Mouse (Mus musculus) right cerebral cortex, postnatal 14 days (tissue): ENCODE measurements around the gene 3110009E18Rik.
A peak's percentile ranks its signal among the peaks of the same experiment; 100 is the strongest.

Experiments used
- DNase-seq: peaks from one replicate; pipeline ENCODE4 v3.0.0; 2022

Gene 3110009E18Rik

GRCm38 (mm10) chr1:120109741-120110432 lies 11.1 kb upstream of the 3110009E18Rik start:
- DNase-seq: no peak

GRCm38 (mm10) chr1:120111766-120112165 lies 9.2 kb upstream of the 3110009E18Rik start:
- DNase-seq: no peak

DNA sequence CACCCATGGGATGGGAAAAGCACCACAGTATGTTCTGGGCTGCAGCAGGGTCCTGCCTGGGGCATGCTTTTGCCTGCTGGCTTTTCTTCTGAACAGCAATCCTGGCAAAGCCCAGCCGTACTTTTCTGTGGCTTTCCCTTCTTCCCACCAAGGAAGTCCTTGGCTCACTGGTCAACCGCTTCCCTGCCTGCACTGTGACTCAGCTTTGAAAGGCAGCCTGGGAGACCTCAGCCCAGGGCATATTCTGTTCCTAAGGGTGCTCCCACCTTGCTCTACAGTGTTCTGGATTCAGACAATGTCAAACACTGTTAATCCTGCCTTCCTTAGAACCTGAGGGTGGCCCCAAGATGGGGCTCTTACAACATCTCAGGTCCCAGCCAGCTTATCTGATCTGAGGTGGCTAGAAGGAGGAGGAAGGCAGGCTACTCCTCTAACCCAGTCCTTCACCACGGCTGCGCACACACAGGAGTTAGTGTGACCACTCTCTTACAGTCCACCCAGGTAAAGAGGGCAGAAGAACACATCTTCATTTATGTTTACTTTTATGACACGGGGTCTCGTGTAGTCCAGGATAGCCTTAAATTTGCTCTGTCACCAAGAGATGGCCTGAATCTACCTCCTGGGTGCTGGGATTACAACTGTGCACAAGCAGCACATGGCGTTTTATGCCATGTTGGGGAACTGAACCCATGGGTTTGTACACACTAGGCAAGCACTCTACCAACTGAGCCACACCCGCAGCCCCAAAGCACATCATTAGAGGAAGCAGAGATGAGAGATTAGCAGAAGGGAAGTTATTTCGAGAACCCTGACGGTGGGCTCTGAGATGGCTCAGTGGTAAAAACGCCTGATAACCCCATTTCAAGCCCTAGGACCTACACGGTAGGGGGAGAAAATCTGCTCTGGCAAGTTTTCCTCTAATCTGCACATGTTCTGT lies 8.5 kb upstream of the 3110009E18Rik start:
- no peak for DNase-seq

GRCm38 (mm10) chr1:120115671-120116081 lies 5.3 kb upstream of the 3110009E18Rik start:
- peak; percentile 64 for DNase-seq

DNA sequence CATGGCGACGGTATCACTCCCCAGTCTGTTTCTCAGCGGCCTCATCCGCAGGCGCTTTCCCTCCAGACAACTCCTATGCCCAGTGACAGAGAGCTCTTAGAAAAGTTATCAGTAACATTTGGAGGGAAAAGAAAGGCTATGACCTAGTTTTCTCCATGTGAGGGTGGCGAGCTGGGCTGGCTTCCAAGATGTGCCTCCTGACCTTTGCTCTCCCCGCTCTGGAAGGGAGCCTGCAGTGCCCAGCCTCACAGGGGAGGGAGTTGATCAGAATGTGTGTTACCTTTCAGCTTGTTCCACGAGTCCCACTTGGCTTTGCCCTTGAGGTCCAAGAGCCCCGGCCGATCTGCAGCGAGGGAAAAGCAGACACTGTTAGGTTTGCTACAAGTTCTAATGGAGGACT lies 4.9 kb upstream of the 3110009E18Rik start:
- no peak for DNase-seq

- no peak for DNase-seq
Observed at GRCm38 (mm10) chr1:120118854-120119253, 2.1 kb upstream of the 3110009E18Rik start.

GRCm38 (mm10) chr1:120119389-120119788 lies 1.6 kb upstream of the 3110009E18Rik start:
- no peak for DNase-seq

DNA sequence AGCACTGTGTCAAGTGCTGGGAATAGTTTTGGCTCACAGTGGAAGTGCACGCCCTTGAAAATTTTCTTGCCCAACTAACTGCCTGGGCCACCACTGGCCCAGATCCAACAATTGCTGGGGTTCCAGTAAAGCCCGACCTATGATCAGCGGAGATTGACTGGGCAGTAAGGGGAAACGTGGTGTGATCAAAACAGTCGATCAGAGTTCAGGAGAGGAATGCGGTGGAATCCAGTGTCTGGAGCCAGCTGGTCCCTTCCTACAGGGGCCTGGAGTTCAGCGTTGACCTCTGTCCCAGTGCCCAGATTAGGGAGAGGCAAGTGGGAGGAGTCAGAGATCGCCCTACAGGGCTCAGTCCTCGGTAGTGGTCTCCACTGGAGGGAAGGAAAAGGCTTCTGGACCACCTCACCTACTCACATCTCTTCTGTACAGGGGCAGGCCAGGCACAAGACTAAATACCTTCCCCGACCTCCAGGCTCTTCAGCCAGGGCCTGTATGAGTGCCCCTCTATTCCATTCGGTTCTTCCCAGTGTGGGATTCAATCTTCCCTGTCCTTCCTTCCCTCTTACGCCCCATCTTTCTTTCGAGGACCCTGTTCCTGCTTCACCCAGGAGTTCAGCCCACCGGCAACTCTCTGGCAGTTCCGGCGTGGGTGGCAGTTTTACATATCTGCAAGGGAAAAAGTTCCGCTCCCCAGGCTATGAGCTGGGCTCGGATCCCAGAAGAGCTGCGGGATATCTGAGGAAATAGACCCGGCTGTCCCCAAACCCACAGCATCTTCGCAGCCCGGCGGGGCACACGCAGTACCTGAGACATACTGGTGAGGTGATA lies 632 bp upstream of the 3110009E18Rik start:
- DNase-seq: no peak

DNA sequence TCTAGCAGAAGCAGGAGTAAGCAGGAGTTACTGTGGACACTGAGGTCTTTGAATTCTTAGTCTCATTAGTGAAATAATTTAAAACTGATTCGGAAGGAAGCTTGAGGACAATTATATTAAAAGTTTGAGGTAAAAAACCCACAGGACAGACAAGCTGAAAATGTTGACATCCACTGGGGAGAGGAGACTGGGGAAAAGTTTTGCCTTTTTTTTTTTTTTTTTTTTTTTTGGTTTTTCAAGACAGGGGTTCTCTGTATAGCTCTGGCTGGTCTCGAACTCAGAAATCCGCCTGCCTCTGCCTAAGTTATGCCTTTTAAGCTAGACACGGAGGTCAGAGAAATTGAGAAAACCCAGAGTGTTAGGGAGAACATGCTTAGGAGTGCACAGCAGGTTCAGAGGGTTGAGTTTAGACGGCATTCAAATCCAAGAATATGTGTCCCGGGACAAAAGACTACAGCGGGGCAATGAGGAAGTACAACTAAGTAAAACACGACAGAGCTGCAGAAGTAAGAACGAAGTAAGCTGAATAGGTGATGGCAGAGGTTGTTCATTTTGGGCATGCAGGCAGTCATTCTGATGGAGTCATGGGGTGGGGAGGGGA lies 1.0 kb downstream of the 3110009E18Rik start:
- no peak for DNase-seq

GRCm38 (mm10) chr1:120122634-120123383 lies 1.8 kb downstream of the 3110009E18Rik start:
- no peak for DNase-seq

- DNase-seq: no peak
Observed at GRCm38 (mm10) chr1:120124839-120125238, 3.9 kb downstream of the 3110009E18Rik start.

- no peak for DNase-seq
Observed at GRCm38 (mm10) chr1:120125471-120125870, 4.5 kb downstream of the 3110009E18Rik start.

DNA sequence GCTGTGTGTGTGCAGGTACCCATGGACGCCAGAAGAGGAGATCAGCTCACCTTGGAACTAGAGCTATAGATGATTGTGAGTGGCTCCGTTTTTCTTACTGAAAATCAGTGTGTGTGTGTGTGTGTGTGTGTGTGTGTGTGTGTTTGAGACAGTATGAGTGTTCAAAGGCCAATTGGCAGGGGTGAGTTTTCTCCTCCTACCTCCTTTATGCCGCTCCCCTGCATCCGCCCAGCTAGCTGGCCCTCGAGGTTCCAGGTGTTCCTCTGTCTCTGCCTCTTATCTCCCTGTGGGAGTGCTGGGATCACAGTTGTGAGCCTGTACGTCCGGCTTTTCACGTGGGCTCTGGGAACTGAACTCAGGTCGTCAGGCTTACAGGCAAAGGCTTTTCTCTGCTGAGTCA lies 5.3 kb downstream of the 3110009E18Rik start:
- DNase-seq: no peak

- no peak for DNase-seq
Observed at GRCm38 (mm10) chr1:120132376-120132775, 11.4 kb downstream of the 3110009E18Rik start.

- DNase-seq: peak; percentile 19
Observed at GRCm38 (mm10) chr1:120135934-120136786, 15.2 kb downstream of the 3110009E18Rik start.

DNA sequence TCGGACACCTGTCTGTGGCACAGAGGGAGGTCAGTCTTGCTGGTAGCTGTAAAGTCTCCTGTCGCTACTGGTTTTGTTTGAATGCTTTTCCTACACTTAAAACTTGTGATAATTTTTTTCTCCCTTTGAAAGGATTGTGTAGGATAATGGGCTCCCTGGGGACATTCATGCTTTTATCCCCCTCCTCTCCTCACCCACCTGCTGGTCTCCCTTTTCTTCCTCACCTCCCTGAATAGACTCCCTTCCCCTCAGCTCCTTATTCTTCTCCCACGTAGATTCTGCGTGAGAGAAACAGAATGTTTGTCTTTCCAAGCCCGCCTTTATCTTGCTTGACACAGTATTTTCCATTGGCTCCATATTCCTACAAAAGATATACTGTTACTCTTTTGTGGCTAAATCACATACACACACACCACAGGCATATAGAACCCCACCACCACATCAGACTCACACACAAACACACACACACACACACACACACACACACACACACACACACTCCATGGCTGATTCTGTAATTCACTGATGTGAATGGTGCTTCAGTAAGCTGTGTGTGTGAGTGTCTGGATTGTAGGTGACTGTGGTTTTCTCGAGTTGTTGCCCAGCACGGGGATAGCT lies 18.0 kb downstream of the 3110009E18Rik start:
- DNase-seq: no peak

- no peak for DNase-seq
Observed at GRCm38 (mm10) chr1:120140144-120140693, 19.2 kb downstream of the 3110009E18Rik start.

DNA sequence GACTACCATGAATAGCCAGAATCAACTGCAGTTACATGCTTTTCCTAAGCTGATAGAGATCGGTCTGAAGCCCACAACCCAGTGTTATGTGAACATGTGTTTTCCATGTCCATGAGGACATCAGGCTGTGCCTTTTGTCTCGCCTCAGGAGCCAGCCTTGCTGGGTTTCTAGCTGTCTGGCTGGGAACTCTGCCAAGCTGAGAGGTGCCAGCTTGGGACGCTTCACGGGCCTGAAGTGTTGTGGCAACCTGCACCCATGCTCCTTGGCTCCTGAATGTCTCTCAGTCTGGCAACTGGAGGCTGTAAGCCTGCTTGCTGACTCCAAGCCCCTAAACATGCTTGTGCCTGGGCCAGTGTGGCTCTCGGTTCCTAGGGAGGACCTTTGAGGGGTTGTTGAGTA lies 21.6 kb downstream of the 3110009E18Rik start:
- peak; percentile 42 for DNase-seq

- DNase-seq: no peak
Observed at GRCm38 (mm10) chr1:120145527-120146216, 24.7 kb downstream of the 3110009E18Rik start.
